Mouse (Mus musculus): Measurements from ENCODE around the gene Cdk17. TPM values are rescaled to one million over a fixed set of nuclear protein-coding genes. Genes with fewer than 3 reads are reported as not detected.

Cdk17 gene
- polyA plus RNA-seq, 1 experiment from 2014 or later: 26.9 TPM

- WGBS: 78% methylated on average over 7 of the region's 8 CpGs
- Histone ChIP-seq H3K4me1 (ENCODE audit: control insufficient read depth, insufficient read depth, low read length) (peaks cover 26% of the 10 kb centered on the region), H3K36me3 (ENCODE audit: control insufficient read depth, insufficient read depth, low read length) (no peaks in the 10 kb centered on the region), H3K9me3 (ENCODE audit: control insufficient read depth, low read length) (no peaks in the 10 kb centered on the region), H3K27me3 (replicated peaks; ENCODE audit: control insufficient read depth, insufficient read depth, low read length) (no peaks in the 10 kb centered on the region), H3K9ac (ENCODE audit: low read depth, low read length) (no peak overlapping the region), H3K27ac (replicated peaks; ENCODE audit: low read depth, low read length) (no peak overlapping the region), H3K4me3 (ENCODE audit: low read depth, low read length) (no peak overlapping the region), H3K4me2 (ENCODE audit: low read depth, low read length) (no peak overlapping the region)
- ATAC-seq (ENCODE audit: low read depth) (no peak), DNase-seq (ENCODE audit: low spot score) (no peak)
Observed at GRCm38 (mm10) chr10:93190475-93191262, 30.0 kb downstream of the Cdk17 start.

GRCm38 (mm10) chr10:93197092-93197491 is 36.4 kb downstream of the Cdk17 start:
- ATAC-seq (ENCODE audit: low read depth): no peak
- H3K27ac ChIP-seq (replicated peaks; ENCODE audit: low read depth, low read length): no peak overlapping the region
- peaks cover 11% of the 10 kb centered on the region for H3K4me1 ChIP-seq (ENCODE audit: control insufficient read depth, insufficient read depth, low read length)
- DNase-seq (ENCODE audit: low spot score): no peak
- 83% methylated on average over 6 of the region's 6 CpGs for WGBS
- H3K4me2 ChIP-seq (ENCODE audit: low read depth, low read length): no peak overlapping the region
- H3K4me3 ChIP-seq (ENCODE audit: low read depth, low read length): no peak overlapping the region
- H3K27me3 ChIP-seq (replicated peaks; ENCODE audit: control insufficient read depth, insufficient read depth, low read length): no peaks in the 10 kb centered on the region
- H3K9me3 ChIP-seq (ENCODE audit: control insufficient read depth, low read length): no peaks in the 10 kb centered on the region
- no peak overlapping the region for H3K9ac ChIP-seq (ENCODE audit: low read depth, low read length)
- peaks cover 12% of the 10 kb centered on the region; the same call in 1 of the 2 replicates for H3K36me3 ChIP-seq (ENCODE audit: control insufficient read depth, insufficient read depth, low read length)

DNA sequence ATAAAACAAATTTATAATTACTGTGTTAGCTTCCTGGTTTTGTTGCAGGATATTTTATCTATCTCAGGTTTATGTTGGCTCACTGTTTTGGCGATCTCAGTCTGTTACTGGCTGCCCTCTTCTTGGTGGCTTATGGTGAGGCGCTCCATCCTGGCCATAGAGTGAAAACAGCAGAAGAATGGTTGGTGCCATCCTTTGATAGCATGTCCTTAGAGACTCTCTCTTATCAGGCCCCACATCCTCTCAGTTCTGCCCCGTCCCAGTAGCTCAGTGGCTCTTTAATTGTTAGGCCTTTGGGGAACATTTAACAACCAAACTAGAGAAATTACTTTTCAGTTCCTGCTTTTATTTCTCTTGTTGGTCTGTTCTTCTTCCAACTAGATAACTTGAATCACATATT is 38.3 kb downstream of the Cdk17 start:
- H3K9me3 ChIP-seq (ENCODE audit: control insufficient read depth, low read length): no peaks in the 10 kb centered on the region
- no peak overlapping the region for H3K4me2 ChIP-seq (ENCODE audit: low read depth, low read length)
- H3K27ac ChIP-seq (replicated peaks; ENCODE audit: low read depth, low read length): no peak overlapping the region
- no peak overlapping the region for H3K9ac ChIP-seq (ENCODE audit: low read depth, low read length)
- H3K36me3 ChIP-seq (ENCODE audit: control insufficient read depth, insufficient read depth, low read length): peaks cover 12% of the 10 kb centered on the region; the same call in 1 of the 2 replicates
- WGBS: 96% methylated on average over 3 of the region's 3 CpGs
- DNase-seq (ENCODE audit: low spot score) (no peak), ATAC-seq (ENCODE audit: low read depth) (no peak)
- H3K27me3 ChIP-seq (replicated peaks; ENCODE audit: control insufficient read depth, insufficient read depth, low read length): no peaks in the 10 kb centered on the region
- no peak overlapping the region for H3K4me3 ChIP-seq (ENCODE audit: low read depth, low read length)
- peaks cover 11% of the 10 kb centered on the region for H3K4me1 ChIP-seq (ENCODE audit: control insufficient read depth, insufficient read depth, low read length)

DNA sequence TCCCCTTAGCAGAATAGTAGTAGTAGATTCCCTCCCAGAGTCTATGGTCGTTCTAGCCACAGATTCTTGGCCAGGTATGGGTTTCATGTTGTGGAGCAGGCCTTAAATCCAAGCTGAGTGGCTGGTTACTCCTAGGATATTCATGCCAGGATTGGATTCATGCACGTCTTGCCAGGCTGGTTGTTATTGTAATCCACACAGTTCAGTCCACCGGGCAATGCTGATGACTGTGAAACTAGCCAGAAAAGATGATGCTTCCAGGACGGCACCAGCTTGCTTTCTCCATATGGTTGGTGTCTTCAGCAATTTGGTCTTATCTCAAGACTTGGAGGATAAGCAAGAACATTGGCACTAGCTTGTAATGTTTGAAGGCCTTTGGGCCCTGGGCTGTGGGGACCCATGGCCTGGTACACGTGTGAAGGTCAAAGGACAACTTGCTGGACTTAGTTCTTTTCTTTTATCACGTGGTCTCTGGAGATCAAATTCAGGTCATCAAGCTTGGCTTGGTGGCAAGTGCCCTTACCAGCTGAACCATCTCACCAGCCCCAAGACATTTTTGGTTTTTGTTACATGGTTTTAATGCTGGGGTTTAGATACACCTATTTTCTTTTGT is 41.3 kb downstream of the Cdk17 start:
- no peaks in the 10 kb centered on the region for H3K9me3 ChIP-seq (ENCODE audit: control insufficient read depth, low read length)
- no peak overlapping the region for H3K27ac ChIP-seq (replicated peaks; ENCODE audit: low read depth, low read length)
- H3K36me3 ChIP-seq (ENCODE audit: control insufficient read depth, insufficient read depth, low read length): peaks cover 12% of the 10 kb centered on the region; the same call in 1 of the 2 replicates
- no peak for ATAC-seq (ENCODE audit: low read depth)
- no peak overlapping the region for H3K9ac ChIP-seq (ENCODE audit: low read depth, low read length)
- DNase-seq (ENCODE audit: low spot score): no peak
- H3K4me3 ChIP-seq (ENCODE audit: low read depth, low read length): no peak overlapping the region
- H3K4me1 ChIP-seq (ENCODE audit: control insufficient read depth, insufficient read depth, low read length): no peaks in the 10 kb centered on the region
- no peak overlapping the region for H3K4me2 ChIP-seq (ENCODE audit: low read depth, low read length)
- WGBS: 93% methylated on average over 6 of the region's 6 CpGs
- H3K27me3 ChIP-seq (replicated peaks; ENCODE audit: control insufficient read depth, insufficient read depth, low read length): no peaks in the 10 kb centered on the region

DNA sequence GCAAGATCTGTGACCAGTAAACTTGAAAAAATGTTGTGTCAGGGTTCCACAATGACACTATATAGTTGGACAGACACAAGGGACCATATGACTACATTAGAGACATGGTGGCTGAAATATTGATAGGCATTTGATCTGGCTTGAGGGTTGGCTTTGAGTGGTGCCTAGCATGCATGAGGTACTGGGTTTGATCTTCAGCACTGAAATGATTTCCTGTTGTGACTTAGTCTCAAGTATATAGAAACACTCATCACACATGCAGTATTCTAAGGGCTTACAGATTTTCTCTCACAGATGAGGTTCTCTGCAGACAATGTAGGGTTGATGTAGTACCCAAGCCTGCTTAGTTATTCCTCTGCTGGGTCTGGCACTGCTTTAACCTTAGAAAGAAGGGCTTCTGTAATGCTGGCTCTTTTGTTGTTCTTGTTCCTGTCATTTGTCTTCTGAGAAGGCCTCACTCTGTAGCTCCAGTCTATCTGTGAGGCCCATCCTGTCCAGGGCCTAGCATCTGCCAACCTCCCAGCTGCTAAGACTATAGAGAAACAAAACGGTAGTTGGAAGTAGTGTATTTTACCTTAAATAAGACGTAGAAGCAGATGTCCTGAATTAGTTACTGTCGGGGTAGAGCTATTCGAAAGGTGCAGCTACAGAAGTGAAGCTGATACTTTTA is 44.7 kb downstream of the Cdk17 start:
- no peak for ATAC-seq (ENCODE audit: low read depth)
- Histone ChIP-seq H3K36me3 (ENCODE audit: control insufficient read depth, insufficient read depth, low read length) (peaks cover 4% of the 10 kb centered on the region; the same call in 1 of the 2 replicates), H3K4me3 (ENCODE audit: low read depth, low read length) (no peak overlapping the region), H3K9me3 (ENCODE audit: control insufficient read depth, low read length) (no peaks in the 10 kb centered on the region), H3K27ac (replicated peaks; ENCODE audit: low read depth, low read length) (no peak overlapping the region), H3K4me2 (ENCODE audit: low read depth, low read length) (no peak overlapping the region), H3K9ac (ENCODE audit: low read depth, low read length) (no peak overlapping the region), H3K4me1 (ENCODE audit: control insufficient read depth, insufficient read depth, low read length) (no peaks in the 10 kb centered on the region), H3K27me3 (replicated peaks; ENCODE audit: control insufficient read depth, insufficient read depth, low read length) (no peaks in the 10 kb centered on the region)
- WGBS: 71% methylated on average over 4 of the region's 4 CpGs
- no peak for DNase-seq (ENCODE audit: low spot score)

DNA sequence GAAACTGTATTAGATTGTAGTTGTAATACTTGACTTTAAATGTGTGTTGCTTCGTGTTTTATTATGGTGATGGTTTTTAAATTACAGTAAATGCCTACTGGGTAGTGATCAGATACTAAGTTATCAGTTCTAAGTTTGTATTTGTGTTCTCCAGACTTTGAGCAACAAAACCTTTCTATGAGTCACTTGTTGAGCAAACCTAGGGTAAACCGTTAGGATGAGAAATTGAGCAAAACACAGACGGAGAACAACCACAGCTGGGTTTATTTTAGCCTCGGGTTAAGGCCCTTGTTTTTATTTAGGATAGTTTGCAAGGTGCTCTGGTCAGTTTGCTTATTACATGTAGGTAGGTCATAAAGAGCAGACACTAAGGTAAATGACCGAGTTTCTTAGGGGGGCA is 46.5 kb downstream of the Cdk17 start:
- Histone ChIP-seq H3K9me3 (ENCODE audit: control insufficient read depth, low read length) (no peaks in the 10 kb centered on the region), H3K9ac (ENCODE audit: low read depth, low read length) (no peak overlapping the region), H3K27ac (replicated peaks; ENCODE audit: low read depth, low read length) (no peak overlapping the region), H3K4me1 (ENCODE audit: control insufficient read depth, insufficient read depth, low read length) (no peaks in the 10 kb centered on the region), H3K27me3 (replicated peaks; ENCODE audit: control insufficient read depth, insufficient read depth, low read length) (no peaks in the 10 kb centered on the region), H3K4me3 (ENCODE audit: low read depth, low read length) (no peak overlapping the region), H3K4me2 (ENCODE audit: low read depth, low read length) (no peak overlapping the region), H3K36me3 (ENCODE audit: control insufficient read depth, insufficient read depth, low read length) (peaks cover 11% of the 10 kb centered on the region; the same call in 1 of the 2 replicates)
- 80% methylated on average over 5 of the region's 5 CpGs for WGBS
- no peak for DNase-seq (ENCODE audit: low spot score)
- no peak for ATAC-seq (ENCODE audit: low read depth)

DNA sequence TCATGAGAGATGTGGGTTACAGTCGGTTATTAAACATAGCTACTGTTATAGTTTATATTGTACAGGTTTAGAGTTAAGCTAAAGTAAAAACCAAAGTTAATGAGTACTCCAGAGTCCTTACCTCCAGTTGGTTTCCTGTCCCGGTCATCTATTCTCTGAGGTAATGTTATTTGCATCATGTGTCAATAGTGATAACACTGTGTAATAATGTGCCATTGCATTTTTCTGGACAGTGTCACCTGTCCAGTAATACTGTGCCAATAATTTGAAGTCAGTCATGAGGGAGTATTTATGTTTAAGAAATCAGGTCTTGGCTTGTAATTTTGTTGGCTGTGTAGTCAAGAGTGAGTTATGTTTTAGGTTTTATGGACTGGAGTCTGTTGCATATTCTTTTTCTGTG is 52.0 kb downstream of the Cdk17 start:
- no peak overlapping the region for H3K27ac ChIP-seq (replicated peaks; ENCODE audit: low read depth, low read length)
- no peaks in the 10 kb centered on the region; the same call in 1 of the 2 replicates for H3K9me3 ChIP-seq (ENCODE audit: control insufficient read depth, low read length)
- H3K36me3 ChIP-seq (ENCODE audit: control insufficient read depth, insufficient read depth, low read length): peaks cover 51% of the 10 kb centered on the region
- no peak overlapping the region for H3K4me3 ChIP-seq (ENCODE audit: low read depth, low read length)
- WGBS: 88% methylated on average over 2 of the region's 2 CpGs
- no peaks in the 10 kb centered on the region for H3K27me3 ChIP-seq (replicated peaks; ENCODE audit: control insufficient read depth, insufficient read depth, low read length)
- ATAC-seq (ENCODE audit: low read depth): no peak
- no peak overlapping the region for H3K4me2 ChIP-seq (ENCODE audit: low read depth, low read length)
- no peaks in the 10 kb centered on the region for H3K4me1 ChIP-seq (ENCODE audit: control insufficient read depth, insufficient read depth, low read length)
- DNase-seq (ENCODE audit: low spot score): no peak
- H3K9ac ChIP-seq (ENCODE audit: low read depth, low read length): no peak overlapping the region

DNA sequence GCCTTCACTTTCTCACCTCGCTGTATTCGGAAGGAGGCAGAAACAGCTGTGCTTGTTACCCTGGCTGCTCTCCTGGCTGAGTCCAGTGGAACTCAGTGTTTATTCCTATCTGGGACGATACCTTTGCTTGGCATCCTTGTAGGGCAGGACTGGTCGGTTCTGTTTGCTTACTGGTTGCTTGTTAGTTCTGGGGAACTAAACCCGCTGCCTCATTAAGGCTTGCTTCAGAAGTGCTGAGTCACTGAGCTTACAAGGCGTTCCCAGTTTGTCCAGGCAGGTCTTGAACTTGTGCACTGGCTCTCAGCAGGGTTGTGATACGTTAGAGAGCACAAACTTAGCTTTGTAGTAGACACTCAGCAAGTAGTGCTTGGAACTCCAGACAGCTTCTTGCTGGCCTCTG is 52.7 kb downstream of the Cdk17 start:
- no peak for ATAC-seq (ENCODE audit: low read depth)
- no peak overlapping the region for H3K27ac ChIP-seq (replicated peaks; ENCODE audit: low read depth, low read length)
- no peak overlapping the region for H3K4me3 ChIP-seq (ENCODE audit: low read depth, low read length)
- H3K36me3 ChIP-seq (ENCODE audit: control insufficient read depth, insufficient read depth, low read length): peaks cover 57% of the 10 kb centered on the region
- WGBS: 84% methylated on average over 7 of the region's 7 CpGs
- H3K4me1 ChIP-seq (ENCODE audit: control insufficient read depth, insufficient read depth, low read length): no peaks in the 10 kb centered on the region
- H3K27me3 ChIP-seq (replicated peaks; ENCODE audit: control insufficient read depth, insufficient read depth, low read length): no peaks in the 10 kb centered on the region
- no peak overlapping the region for H3K9ac ChIP-seq (ENCODE audit: low read depth, low read length)
- no peak for DNase-seq (ENCODE audit: low spot score)
- H3K9me3 ChIP-seq (ENCODE audit: control insufficient read depth, low read length): no peaks in the 10 kb centered on the region; the same call in 1 of the 2 replicates
- H3K4me2 ChIP-seq (ENCODE audit: low read depth, low read length): no peak overlapping the region

Measured in embryonic facial prominence, embryonic 14.5 days (tissue).